In genomic region chr2:181670913-181671311, GRCm38 (mm10) we compare ENCODE assay signal across 8 mouse cellular contexts. TPM values are rescaled to one million over a fixed set of nuclear protein-coding genes. Genes with fewer than 3 reads are reported as not detected.
DNase-seq lines count a peak whose midpoint lies in the region; ATAC-seq and TF ChIP-seq lines count a peak whose summit lies in the region.
"Had no signal": no experiment of that assay in that cellular context is flagged by ENCODE, and none has a peak within 500 bp of the region (broad histone marks: within the 10 kb centered on the region; RNA-seq: fewer than 3 reads in every experiment).

No protein-coding gene starts in this region.

- 0 out of 2 replicates have a peak, but pooled peaks have one; percentile 10 for ATAC-seq in lung, embryonic 14.5 days (ENCODE audit: insufficient read depth)
- no peak for ATAC-seq in granulocyte monocyte progenitor cell, adult 5-6 weeks (replicated peaks; ENCODE audit: poor library complexity, severe bottlenecking)

- peak overlapping the region; percentile 71 for H3K4me2 ChIP-seq in lung, embryonic 14.5 days

- 1% methylated on average over 41 of the region's 41 CpGs for WGBS in lung, embryonic 14.5 days
- 1% methylated on average over 41 of the region's 41 CpGs for WGBS in forebrain, embryonic 10.5 days
- under 1% methylated on average over 41 of the region's 41 CpGs for WGBS in limb, embryonic 10.5 days
- 2% methylated on average over 41 of the region's 41 CpGs for WGBS in small intestine, adult 2 months

- H3K4me1 ChIP-seq in lung, embryonic 14.5 days (ENCODE audit: insufficient read depth), result no peaks in the 10 kb centered on the region
- peaks cover 43% of the 10 kb centered on the region for H3K4me1 ChIP-seq in forebrain, embryonic 10.5 days
- peaks cover 48% of the 10 kb centered on the region for H3K4me1 ChIP-seq in limb, embryonic 10.5 days
- H3K4me1 ChIP-seq in small intestine, adult 2 months (ENCODE audit: control insufficient read depth, insufficient read depth, insufficient read length, low read length), result no peaks in the 10 kb centered on the region; the same call in 1 of the 2 replicates

- peak overlapping the region; percentile 56 for H3K9ac ChIP-seq in lung, embryonic 14.5 days

- no peak for TF ChIP-seq POLR2A in small intestine, adult 2 months (IDR thresholded peaks at IDR 0.05; ENCODE audit: low read depth, low read length)

- H3K9me3 ChIP-seq in lung, embryonic 14.5 days (ENCODE audit: low read depth, low read length), result no peaks in the 10 kb centered on the region
- H3K9me3 ChIP-seq in forebrain, embryonic 10.5 days, result no peaks in the 10 kb centered on the region
- H3K9me3 ChIP-seq in limb, embryonic 10.5 days (replicated peaks), result no peaks in the 10 kb centered on the region

- H3K36me3 ChIP-seq in lung, embryonic 14.5 days (ENCODE audit: insufficient read depth), result 0 out of 2 replicates have a peak, but pooled peaks cover 3% of the 10 kb centered on the region
- H3K36me3 ChIP-seq in forebrain, embryonic 10.5 days (replicated peaks), result no peaks in the 10 kb centered on the region
- H3K36me3 ChIP-seq in limb, embryonic 10.5 days, result no peaks in the 10 kb centered on the region
- H3K36me3 ChIP-seq in small intestine, adult 2 months (ENCODE audit: control insufficient read depth, insufficient read depth, low read length), result no peaks in the 10 kb centered on the region

- TF ChIP-seq CTCF in lung, embryonic 14.5 days (IDR thresholded peaks at IDR 0.05; ENCODE audit: low read depth), result no peak
- TF ChIP-seq CTCF in small intestine, adult 2 months (IDR thresholded peaks at IDR 0.05; ENCODE audit: extremely low read depth, insufficient read length, insufficient replicate concordance, low read depth, low read length), result no peak

- DNase-seq in lung, embryonic 14.5 days, result no peak
- no peak for DNase-seq in lung, postnatal 10 days
- DNase-seq in forebrain, embryonic 10.5 days (ENCODE audit: extremely low spot score, low spot score), result no peak
- DNase-seq in limb, embryonic 10.5 days (ENCODE audit: low spot score), result peak; percentile 72
- no peak for DNase-seq in cerebellum, postnatal 25 days

- H3K4me3 ChIP-seq in lung, embryonic 14.5 days (ENCODE audit: low read depth, low read length), result peak overlapping the region; percentile 54
- peak overlapping the region; percentile 50 for H3K4me3 ChIP-seq in forebrain, embryonic 10.5 days
- H3K4me3 ChIP-seq in limb, embryonic 10.5 days, result peak overlapping the region; percentile 52
- peak overlapping the region; percentile 50 for H3K4me3 ChIP-seq in small intestine, adult 2 months (ENCODE audit: low read depth, low read length)

- peak overlapping the region; percentile 46; the same call in 1 of the 2 replicates for H3K27ac ChIP-seq in lung, embryonic 14.5 days (ENCODE audit: low read depth)
- peak overlapping the region; percentile 6; the same call in 1 of the 2 replicates for H3K27ac ChIP-seq in forebrain, embryonic 10.5 days
- peak overlapping the region; percentile 80 for H3K27ac ChIP-seq in limb, embryonic 10.5 days
- H3K27ac ChIP-seq in small intestine, adult 2 months (ENCODE audit: insufficient read depth, low read depth, low read length), result no peak overlapping the region

- H3K27me3 ChIP-seq in lung, embryonic 14.5 days (ENCODE audit: insufficient read depth, low read length), result peaks cover 43% of the 10 kb centered on the region
- peaks cover 85% of the 10 kb centered on the region for H3K27me3 ChIP-seq in forebrain, embryonic 10.5 days (ENCODE audit: poor library complexity, severe bottlenecking)
- peaks cover 80% of the 10 kb centered on the region for H3K27me3 ChIP-seq in limb, embryonic 10.5 days (ENCODE audit: low read depth, poor library complexity, severe bottlenecking)
- peaks cover 53% of the 10 kb centered on the region for H3K27me3 ChIP-seq in small intestine, adult 2 months (ENCODE audit: control insufficient read depth, insufficient read depth, low read length)

RNA-seq across cellular contexts. Expression of gene Sox18, which starts 0.5 kb away (rescaled TPM):
- 55.4 and 64.7 TPM in 2 replicates for polyA plus RNA-seq in lung, embryonic 14.5 days (2014; fragmentation: Nextera tagmentation; extraction: Ambion mirVana)
- 19.7 and 21.2 TPM in 2 replicates for polyA plus RNA-seq in forebrain, embryonic 10.5 days (2016; fragmentation: Nextera tagmentation; extraction: Ambion mirVana)
- 25.9 and 27.9 TPM in 2 replicates for polyA plus RNA-seq in limb, embryonic 10.5 days (2016; fragmentation: Nextera tagmentation; extraction: Ambion mirVana)
- 39.0 and 59.8 TPM in 2 replicates for polyA plus RNA-seq in small intestine, adult 2 months (2012; rRNA removed)
- total RNA-seq in granulocyte monocyte progenitor cell, adult 5-6 weeks (2014; fragmentation: Nextera tagmentation), result not detected in 2 replicates
- total RNA-seq in granulocyte monocyte progenitor cell, adult 5-6 weeks (2017), result not detected in 2 replicates

RNA-seq across cellular contexts. Expression of gene Tcea2, which starts 9.2 kb away (rescaled TPM):
- polyA plus RNA-seq in lung, embryonic 14.5 days (2014; fragmentation: Nextera tagmentation; extraction: Ambion mirVana), result 22.5 and 25.7 TPM in 2 replicates
- 17.0 and 18.7 TPM in 2 replicates for polyA plus RNA-seq in forebrain, embryonic 10.5 days (2016; fragmentation: Nextera tagmentation; extraction: Ambion mirVana)
- 16.5 and 25.8 TPM in 2 replicates for polyA plus RNA-seq in limb, embryonic 10.5 days (2016; fragmentation: Nextera tagmentation; extraction: Ambion mirVana)
- polyA plus RNA-seq in small intestine, adult 2 months (2012; rRNA removed), result 4.3 and 5.2 TPM in 2 replicates
- 25.2 and 27.0 TPM in 2 replicates for total RNA-seq in granulocyte monocyte progenitor cell, adult 5-6 weeks (2014; fragmentation: Nextera tagmentation)
- 13.6 and 14.1 TPM in 2 replicates for total RNA-seq in granulocyte monocyte progenitor cell, adult 5-6 weeks (2017)

RNA-seq across cellular contexts. Expression of gene Gm29797, which starts 14.1 kb away (rescaled TPM):
- not detected in 2 replicates for polyA plus RNA-seq in lung, embryonic 14.5 days (2014; fragmentation: Nextera tagmentation; extraction: Ambion mirVana)
- 0.21 and 0.26 TPM in 2 replicates for polyA plus RNA-seq in forebrain, embryonic 10.5 days (2016; fragmentation: Nextera tagmentation; extraction: Ambion mirVana)
- 0.39 TPM in 1 of 2 replicates, not detected in the other for polyA plus RNA-seq in limb, embryonic 10.5 days (2016; fragmentation: Nextera tagmentation; extraction: Ambion mirVana)
- 0.29 and 0.42 TPM in 2 replicates for polyA plus RNA-seq in small intestine, adult 2 months (2012; rRNA removed)
- total RNA-seq in granulocyte monocyte progenitor cell, adult 5-6 weeks (2014; fragmentation: Nextera tagmentation), result not detected in 2 replicates
- total RNA-seq in granulocyte monocyte progenitor cell, adult 5-6 weeks (2017), result not detected in 2 replicates
- total RNA-seq: layer of hippocampus, postnatal 10 days had no signal

RNA-seq across cellular contexts. Expression of gene Rgs19, which starts 22.9 kb away (rescaled TPM):
- 91.3 and 93.8 TPM in 2 replicates for polyA plus RNA-seq in lung, embryonic 14.5 days (2014; fragmentation: Nextera tagmentation; extraction: Ambion mirVana)
- polyA plus RNA-seq in forebrain, embryonic 10.5 days (2016; fragmentation: Nextera tagmentation; extraction: Ambion mirVana), result 75.0 and 81.6 TPM in 2 replicates
- polyA plus RNA-seq in limb, embryonic 10.5 days (2016; fragmentation: Nextera tagmentation; extraction: Ambion mirVana), result 94.3 and 96.4 TPM in 2 replicates
- 19.9 and 24.1 TPM in 2 replicates for polyA plus RNA-seq in small intestine, adult 2 months (2012; rRNA removed)
- 246 and 266 TPM in 2 replicates for total RNA-seq in granulocyte monocyte progenitor cell, adult 5-6 weeks (2014; fragmentation: Nextera tagmentation)
- 78.6 and 96.8 TPM in 2 replicates for total RNA-seq in granulocyte monocyte progenitor cell, adult 5-6 weeks (2017)

RNA-seq across cellular contexts. Expression of gene Lkaaear1, which starts 27.3 kb away (rescaled TPM):
- polyA plus RNA-seq in lung, embryonic 14.5 days (2014; fragmentation: Nextera tagmentation; extraction: Ambion mirVana), result not detected in 2 replicates
- polyA plus RNA-seq in forebrain, embryonic 10.5 days (2016; fragmentation: Nextera tagmentation; extraction: Ambion mirVana), result not detected in 2 replicates
- polyA plus RNA-seq in limb, embryonic 10.5 days (2016; fragmentation: Nextera tagmentation; extraction: Ambion mirVana), result not detected in 2 replicates
- polyA plus RNA-seq in small intestine, adult 2 months (2012; rRNA removed), result not detected in 2 replicates
- total RNA-seq in granulocyte monocyte progenitor cell, adult 5-6 weeks (2014; fragmentation: Nextera tagmentation), result not detected in 2 replicates
- not detected in 2 replicates for total RNA-seq in granulocyte monocyte progenitor cell, adult 5-6 weeks (2017)
- total RNA-seq: layer of hippocampus, postnatal 10 days had no signal
